8 mouse cellular contexts compared by ENCODE assay signal in genomic region chr2:104814181-104814951, GRCm38 (mm10). TPM values are rescaled to one million over a fixed set of nuclear protein-coding genes. Genes with fewer than 3 reads are reported as not detected.
A peak's percentile ranks its signal among the peaks of the same experiment; 100 is the strongest.
DNase-seq lines count a peak whose midpoint lies in the region; ATAC-seq and TF ChIP-seq lines count a peak whose summit lies in the region.

No protein-coding gene starts in this region.

- H3K4me3 ChIP-seq in gastrocnemius, adult 2 months, result no peak overlapping the region
- H3K4me3 ChIP-seq in forebrain, embryonic 16.5 days (replicated peaks; ENCODE audit: low read length), result peak overlapping the region; percentile 24
- H3K4me3 ChIP-seq in midbrain, embryonic 11.5 days (ENCODE audit: low read depth, low read length), result no peak overlapping the region

- no peaks in the 10 kb centered on the region for H3K36me3 ChIP-seq in forebrain, embryonic 16.5 days (ENCODE audit: control insufficient read depth, insufficient read depth)
- H3K36me3 ChIP-seq in midbrain, embryonic 11.5 days (ENCODE audit: control insufficient read depth, insufficient read depth, low read length), result peaks cover 4% of the 10 kb centered on the region; the same call in 1 of the 2 replicates

- H3K4me1 ChIP-seq in forebrain, embryonic 16.5 days (replicated peaks; ENCODE audit: control insufficient read depth, insufficient read depth, low read length), result peaks cover 20% of the 10 kb centered on the region
- H3K4me1 ChIP-seq in midbrain, embryonic 11.5 days (ENCODE audit: control insufficient read depth, insufficient read depth, low read length), result peaks cover 12% of the 10 kb centered on the region

- TF ChIP-seq CTCF in gastrocnemius, adult 2 months (IDR thresholded peaks at IDR 0.05), result no peak

- no peaks in the 10 kb centered on the region for H3K27me3 ChIP-seq in forebrain, embryonic 16.5 days (replicated peaks; ENCODE audit: control insufficient read depth, insufficient read depth, low read length)
- no peaks in the 10 kb centered on the region for H3K27me3 ChIP-seq in midbrain, embryonic 11.5 days (ENCODE audit: control insufficient read depth, insufficient read depth, low read length)

- intact Hi-C loops in gastrocnemius, adult 2 months (cut with DNase I), result no loop called here

- WGBS in forebrain, embryonic 16.5 days, result 19% methylated on average over 5 of the region's 5 CpGs
- 67% methylated on average over 5 of the region's 5 CpGs for WGBS in midbrain, embryonic 11.5 days

- no peaks in the 10 kb centered on the region for H3K9me3 ChIP-seq in forebrain, embryonic 16.5 days (ENCODE audit: control insufficient read depth, low read length)
- no peaks in the 10 kb centered on the region for H3K9me3 ChIP-seq in midbrain, embryonic 11.5 days (ENCODE audit: control insufficient read depth, low read length)

- no peak for DNase-seq in gastrocnemius, adult 2 months
- DNase-seq in gastrocnemius, postnatal 25 days, result no peak
- peak; percentile 0 for DNase-seq in Muller cell, postnatal 12 days (ENCODE audit: inconsistent ontology term)
- DNase-seq in midbrain, embryonic 11.5 days (ENCODE audit: low spot score, missing footprints), result peak; percentile 88
- no peak for DNase-seq in urinary bladder, postnatal 10 days (ENCODE audit: low spot score)
- no peak for DNase-seq in layer of hippocampus, postnatal 10 days (ENCODE audit: low spot score in 2 of 2)
- DNase-seq in ovary, postnatal 10 days (ENCODE audit: low spot score), result no peak

- 0 out of 2 replicates have a peak, but pooled peaks have one; percentile 5 for ATAC-seq in forebrain, embryonic 16.5 days
- ATAC-seq in midbrain, embryonic 11.5 days (ENCODE audit: low FRiP score), result no peak

- peak overlapping the region; percentile 95; the same call in 1 of the 2 replicates for H3K27ac ChIP-seq in gastrocnemius, adult 2 months
- H3K27ac ChIP-seq in forebrain, embryonic 16.5 days (ENCODE audit: low read length), result peak overlapping the region; percentile 70
- no peak overlapping the region for H3K27ac ChIP-seq in midbrain, embryonic 11.5 days (ENCODE audit: low read depth, low read length)

- H3K4me2 ChIP-seq in forebrain, embryonic 16.5 days (ENCODE audit: low read length), result peak overlapping the region; percentile 43
- peak overlapping the region; percentile 28 for H3K4me2 ChIP-seq in midbrain, embryonic 11.5 days

- H3K9ac ChIP-seq in forebrain, embryonic 16.5 days (replicated peaks; ENCODE audit: low read depth, low read length), result 0 out of 2 replicates have a peak overlapping the region, but pooled peaks have one; percentile 29
- no peak overlapping the region for H3K9ac ChIP-seq in midbrain, embryonic 11.5 days (ENCODE audit: low read length)

RNA-seq across cellular contexts. Expression of gene Qser1, which starts 2.2 kb away (rescaled TPM):
- 10 to 100 TPM; 53.4 to 64.6 TPM for total RNA-seq in gastrocnemius, adult 2 months (2021)
- total RNA-seq in gastrocnemius, postnatal 25 days (2021), result 10 to 100 TPM; 45.2 to 46.6 TPM
- polyA plus RNA-seq in forebrain, embryonic 16.5 days (2015; fragmentation: Nextera tagmentation; extraction: Ambion mirVana), result 11.1 and 12.2 TPM in 2 replicates
- 15.2 and 18.1 TPM in 2 replicates for polyA plus RNA-seq in midbrain, embryonic 11.5 days (2014; fragmentation: Nextera tagmentation; extraction: Ambion mirVana)
- total RNA-seq in layer of hippocampus, postnatal 10 days (2021), result 10 to 100 TPM; 13.5 to 16.1 TPM

RNA-seq across cellular contexts. Expression of gene Prrg4, which starts 35.3 kb away (rescaled TPM):
- under 1 TPM; 0.20 to 0.23 TPM for total RNA-seq in gastrocnemius, adult 2 months (2021)
- under 1 TPM; 0.27 to 0.36 TPM for total RNA-seq in gastrocnemius, postnatal 25 days (2021)
- polyA plus RNA-seq in forebrain, embryonic 16.5 days (2015; fragmentation: Nextera tagmentation; extraction: Ambion mirVana), result 0.38 and 0.43 TPM in 2 replicates
- 0.22 and 0.37 TPM in 2 replicates for polyA plus RNA-seq in midbrain, embryonic 11.5 days (2014; fragmentation: Nextera tagmentation; extraction: Ambion mirVana)
- 1 to 10 TPM in 1 of 2 experiments, under 1 TPM in 1; 0.96 to 1.1 TPM for total RNA-seq in layer of hippocampus, postnatal 10 days (2021)

RNA-seq across cellular contexts. Expression of gene Ccdc73, which starts 53.2 kb away (rescaled TPM):
- total RNA-seq in gastrocnemius, adult 2 months (2021), result 1 to 10 TPM; 3.5 to 3.7 TPM
- 1 to 10 TPM; 2.7 to 3.8 TPM for total RNA-seq in gastrocnemius, postnatal 25 days (2021)
- polyA plus RNA-seq in forebrain, embryonic 16.5 days (2015; fragmentation: Nextera tagmentation; extraction: Ambion mirVana), result 5.3 and 7.0 TPM in 2 replicates
- 6.2 and 10.3 TPM in 2 replicates for polyA plus RNA-seq in midbrain, embryonic 11.5 days (2014; fragmentation: Nextera tagmentation; extraction: Ambion mirVana)
- total RNA-seq in layer of hippocampus, postnatal 10 days (2021), result 1 to 10 TPM; 2.0 to 2.3 TPM

Comparison
In these comparisons a context has a peak if more than half of its experiments do, and no peak if none do; other contexts are left out.
1. DNase-seq: peak in Muller cell, postnatal 12 days (single experiment) and midbrain, embryonic 11.5 days (single experiment); none in gastrocnemius, adult 2 months (single experiment), gastrocnemius, postnatal 25 days (single experiment), urinary bladder, postnatal 10 days (single experiment), layer of hippocampus, postnatal 10 days (0 of 2) and ovary, postnatal 10 days (single experiment).